Mouse (Mus musculus): Measurements from ENCODE around the gene Cdc42ep5.

DNA sequence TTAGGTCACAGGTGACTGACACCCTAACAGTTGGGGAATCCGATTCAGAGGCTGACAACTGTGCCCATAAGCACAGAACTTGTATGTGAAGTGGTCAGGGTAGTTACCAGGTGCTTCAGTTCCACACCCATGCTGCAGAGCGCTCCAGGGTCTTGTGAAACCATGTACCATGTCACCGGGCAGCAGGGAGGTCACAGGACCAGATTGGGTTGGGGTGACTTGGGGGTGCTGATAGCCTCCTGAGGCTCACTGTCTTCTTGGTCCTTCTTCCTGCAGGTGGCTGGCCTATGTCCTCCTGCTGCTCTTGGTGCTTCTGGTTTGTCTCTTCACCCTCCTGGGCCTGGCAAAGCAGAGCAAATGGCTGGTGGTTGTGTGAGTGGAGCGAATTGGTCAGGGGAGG, 36.8 kb downstream of the Cdc42ep5 start:
- TF ChIP-seq GATA1 (IDR thresholded peaks at IDR 0.05; ENCODE audit: borderline replicate concordance, low read length) (no peak), FLI1 (IDR thresholded peaks at IDR 0.05; ENCODE audit: low read length) (no peak)
